Mouse (Mus musculus) stomach, adult 2 months (tissue): ENCODE data around the gene Tubb3. TPM values are rescaled to one million over a fixed set of nuclear protein-coding genes. Genes with fewer than 3 reads are reported as not detected.

ENCODE experiments used
- polyA plus RNA-seq: library from polyadenylated mRNA; depleted of rRNA; stranded (reverse); fragments of >200 nt; gene quantifications from 2 replicates; pipeline ENCODE4 v1.2.3, GENCODE M21; 2012; rRNA removed

The Tubb3 gene
- polyA plus RNA-seq, result 7.0 and 9.8 TPM in 2 replicates

GRCm38 (mm10) chr8:123411246-123411645, at the start of gene Tubb3:
Gene Tubb3 (plus strand): TSS chr8:123411424.

GRCm38 (mm10) chr8:123373403-123374238, 37.6 kb upstream of the Tubb3 start, which contains the start of gene Tcf25:
Gene Tcf25 (plus strand): TSS chr8:123373753.

GRCm38 (mm10) chr8:123406786-123407185, 4.4 kb upstream of the Tubb3 start, which contains the start of gene Mc1r:
Gene Mc1r (plus strand): TSS chr8:123407107.

GRCm38 (mm10) chr8:123423441-123423840, 12.2 kb downstream of the Tubb3 start, which contains the start of gene Def8:
Gene Def8 (plus strand): TSS chr8:123423527.

Other genes starting within 250 kb of the Tubb3 start
- 7.0 and 7.4 TPM in 2 replicates for gene Dpep1, start 225.2 kb upstream of the Tubb3 start, polyA plus RNA-seq
- gene Chmp1a, start 198.7 kb upstream of the Tubb3 start, polyA plus RNA-seq, result 64.7 and 76.1 TPM in 2 replicates
- gene Spata33, start 198.6 kb upstream of the Tubb3 start, polyA plus RNA-seq, result 0.19 and 0.96 TPM in 2 replicates
- gene Cdk10, start 186.6 kb upstream of the Tubb3 start, polyA plus RNA-seq, result 25.0 and 25.3 TPM in 2 replicates
- gene Spata2l, start 175.2 kb upstream of the Tubb3 start, polyA plus RNA-seq, result 4.4 and 7.0 TPM in 2 replicates
- 12.0 and 14.9 TPM in 2 replicates for gene Zfp276, start 157.2 kb upstream of the Tubb3 start, polyA plus RNA-seq
- gene Vps9d1, start 157.1 kb upstream of the Tubb3 start, polyA plus RNA-seq, result 42.1 and 58.2 TPM in 2 replicates
- gene Fanca, start 92.8 kb upstream of the Tubb3 start, polyA plus RNA-seq, result 5.6 and 11.0 TPM in 2 replicates
- 26.4 and 34.4 TPM in 2 replicates for gene Spire2, start 78.7 kb upstream of the Tubb3 start, polyA plus RNA-seq
- gene Tcf25, start 37.7 kb upstream of the Tubb3 start, polyA plus RNA-seq, result 64.3 and 69.0 TPM in 2 replicates
- not detected in 2 replicates for gene Mc1r, start 4.3 kb upstream of the Tubb3 start, polyA plus RNA-seq
- 10.6 and 17.1 TPM in 2 replicates for gene Def8, start 12.1 kb downstream of the Tubb3 start, polyA plus RNA-seq
- gene Afg3l1, start 66.5 kb downstream of the Tubb3 start, polyA plus RNA-seq, result 10.1 and 12.7 TPM in 2 replicates
- 0.52 and 0.58 TPM in 2 replicates for gene Dbndd1, start 104.0 kb downstream of the Tubb3 start, polyA plus RNA-seq
- 3.0 and 3.3 TPM in 2 replicates for gene Gas8, start 107.4 kb downstream of the Tubb3 start, polyA plus RNA-seq
- 12.6 and 14.0 TPM in 2 replicates for gene Rhou, start 242.5 kb downstream of the Tubb3 start, polyA plus RNA-seq